Mouse (Mus musculus): ENCODE measurements around the gene Cdc25b. TPM values are rescaled to one million over a fixed set of nuclear protein-coding genes. Genes with fewer than 3 reads are reported as not detected.

Cdc25b gene
- polyA plus RNA-seq, 1 experiment from 2014 or later: 48.0 TPM

GRCm38 (mm10) chr2:131166172-131166571 is 20.6 kb upstream of the Cdc25b start:
- Histone ChIP-seq H3K36me3 (replicated peaks; ENCODE audit: control insufficient read depth, insufficient read depth, low read depth, low read length) (no peaks in the 10 kb centered on the region), H3K9ac (replicated peaks; ENCODE audit: low read length) (no peak overlapping the region), H3K4me2 (ENCODE audit: low read depth, low read length) (no peak overlapping the region), H3K27me3 (ENCODE audit: control insufficient read depth, insufficient read depth, low read length) (peaks cover 1% of the 10 kb centered on the region), H3K27ac (replicated peaks; ENCODE audit: low read depth, low read length) (no peak overlapping the region), H3K4me3 (ENCODE audit: low read depth, low read length) (no peak overlapping the region), H3K9me3 (replicated peaks; ENCODE audit: control insufficient read depth, low read length) (no peaks in the 10 kb centered on the region), H3K4me1 (ENCODE audit: control insufficient read depth, insufficient read depth, low read length) (no peaks in the 10 kb centered on the region)
- ATAC-seq (replicated peaks; ENCODE audit: insufficient number of reproducible peaks, low FRiP score, low TSS enrichment, low read depth): no peak
- no peak for DNase-seq (ENCODE audit: low spot score)
- 81% methylated on average over 2 of the region's 2 CpGs for WGBS

GRCm38 (mm10) chr2:131167984-131168383 is 18.8 kb upstream of the Cdc25b start:
- WGBS: 82% methylated on average over 6 of the region's 6 CpGs

GRCm38 (mm10) chr2:131168914-131169313 is 17.8 kb upstream of the Cdc25b start:
- no peak overlapping the region for H3K27ac ChIP-seq (replicated peaks; ENCODE audit: low read depth, low read length)
- peaks cover 25% of the 10 kb centered on the region for H3K27me3 ChIP-seq (ENCODE audit: control insufficient read depth, insufficient read depth, low read length)
- H3K36me3 ChIP-seq (replicated peaks; ENCODE audit: control insufficient read depth, insufficient read depth, low read depth, low read length): no peaks in the 10 kb centered on the region
- H3K9me3 ChIP-seq (replicated peaks; ENCODE audit: control insufficient read depth, low read length): no peaks in the 10 kb centered on the region
- H3K4me2 ChIP-seq (ENCODE audit: low read depth, low read length): no peak overlapping the region
- ATAC-seq (replicated peaks; ENCODE audit: insufficient number of reproducible peaks, low FRiP score, low TSS enrichment, low read depth) (no peak), DNase-seq (ENCODE audit: low spot score) (no peak)
- no peak overlapping the region for H3K9ac ChIP-seq (replicated peaks; ENCODE audit: low read length)
- WGBS: 55% methylated on average over 1 of the region's 1 CpGs
- H3K4me1 ChIP-seq (ENCODE audit: control insufficient read depth, insufficient read depth, low read length): no peaks in the 10 kb centered on the region; the same call in 1 of the 2 replicates
- H3K4me3 ChIP-seq (ENCODE audit: low read depth, low read length): no peak overlapping the region

More at GRCm38 (mm10) chr2:131167984-131168383, 18.8 kb upstream of the Cdc25b start:
- Histone ChIP-seq H3K4me2 (ENCODE audit: low read depth, low read length) (no peak overlapping the region), H3K27ac (replicated peaks; ENCODE audit: low read depth, low read length) (no peak overlapping the region), H3K4me1 (ENCODE audit: control insufficient read depth, insufficient read depth, low read length) (no peaks in the 10 kb centered on the region; the same call in 1 of the 2 replicates), H3K36me3 (replicated peaks; ENCODE audit: control insufficient read depth, insufficient read depth, low read depth, low read length) (no peaks in the 10 kb centered on the region), H3K27me3 (ENCODE audit: control insufficient read depth, insufficient read depth, low read length) (peaks cover 19% of the 10 kb centered on the region), H3K9me3 (replicated peaks; ENCODE audit: control insufficient read depth, low read length) (no peaks in the 10 kb centered on the region), H3K9ac (replicated peaks; ENCODE audit: low read length) (no peak overlapping the region), H3K4me3 (ENCODE audit: low read depth, low read length) (no peak overlapping the region)
- ATAC-seq (replicated peaks; ENCODE audit: insufficient number of reproducible peaks, low FRiP score, low TSS enrichment, low read depth): no peak
- DNase-seq (ENCODE audit: low spot score): no peak

- DNase-seq (ENCODE audit: low spot score): no peak
- H3K9me3 ChIP-seq (replicated peaks; ENCODE audit: control insufficient read depth, low read length): no peaks in the 10 kb centered on the region
- WGBS: 13% methylated on average over 9 of the region's 9 CpGs
- no peaks in the 10 kb centered on the region; the same call in 1 of the 2 replicates for H3K4me1 ChIP-seq (ENCODE audit: control insufficient read depth, insufficient read depth, low read length)
- no peak for ATAC-seq (replicated peaks; ENCODE audit: insufficient number of reproducible peaks, low FRiP score, low TSS enrichment, low read depth)
- peak overlapping the region; percentile 44 for H3K4me2 ChIP-seq (ENCODE audit: low read depth, low read length)
- peaks cover 25% of the 10 kb centered on the region for H3K27me3 ChIP-seq (ENCODE audit: control insufficient read depth, insufficient read depth, low read length)
- no peaks in the 10 kb centered on the region for H3K36me3 ChIP-seq (replicated peaks; ENCODE audit: control insufficient read depth, insufficient read depth, low read depth, low read length)
- H3K27ac ChIP-seq (replicated peaks; ENCODE audit: low read depth, low read length): no peak overlapping the region
- H3K9ac ChIP-seq (replicated peaks; ENCODE audit: low read length): no peak overlapping the region
- no peak overlapping the region for H3K4me3 ChIP-seq (ENCODE audit: low read depth, low read length)
These were observed 15.8 kb upstream of the Cdc25b start for GRCm38 (mm10) chr2:131170936-131171335.

- 3% methylated on average over 43 of the region's 43 CpGs for WGBS
- Histone ChIP-seq H3K4me2 (ENCODE audit: low read depth, low read length) (peak overlapping the region; percentile 44), H3K27ac (replicated peaks; ENCODE audit: low read depth, low read length) (no peak overlapping the region), H3K36me3 (replicated peaks; ENCODE audit: control insufficient read depth, insufficient read depth, low read depth, low read length) (no peaks in the 10 kb centered on the region), H3K27me3 (ENCODE audit: control insufficient read depth, insufficient read depth, low read length) (peaks cover 25% of the 10 kb centered on the region), H3K4me1 (ENCODE audit: control insufficient read depth, insufficient read depth, low read length) (no peaks in the 10 kb centered on the region; the same call in 1 of the 2 replicates), H3K4me3 (ENCODE audit: low read depth, low read length) (peak overlapping the region; percentile 20), H3K9ac (replicated peaks; ENCODE audit: low read length) (0 out of 2 replicates have a peak overlapping the region, but pooled peaks have one; percentile 11), H3K9me3 (replicated peaks; ENCODE audit: control insufficient read depth, low read length) (no peaks in the 10 kb centered on the region)
- DNase-seq (ENCODE audit: low spot score) (peak; percentile 35), ATAC-seq (replicated peaks; ENCODE audit: insufficient number of reproducible peaks, low FRiP score, low TSS enrichment, low read depth) (no peak)
These were observed 15.2 kb upstream of the Cdc25b start for GRCm38 (mm10) chr2:131171401-131172104.

GRCm38 (mm10) chr2:131172322-131172721 is 14.4 kb upstream of the Cdc25b start:
- no peak overlapping the region for H3K9ac ChIP-seq (replicated peaks; ENCODE audit: low read length)
- no peak overlapping the region for H3K27ac ChIP-seq (replicated peaks; ENCODE audit: low read depth, low read length)
- no peaks in the 10 kb centered on the region; the same call in 1 of the 2 replicates for H3K36me3 ChIP-seq (replicated peaks; ENCODE audit: control insufficient read depth, insufficient read depth, low read depth, low read length)
- no peak overlapping the region for H3K4me3 ChIP-seq (ENCODE audit: low read depth, low read length)
- 34% methylated on average over 9 of the region's 9 CpGs for WGBS
- H3K4me2 ChIP-seq (ENCODE audit: low read depth, low read length): no peak overlapping the region
- DNase-seq (ENCODE audit: low spot score): no peak
- peaks cover 25% of the 10 kb centered on the region for H3K27me3 ChIP-seq (ENCODE audit: control insufficient read depth, insufficient read depth, low read length)
- ATAC-seq (replicated peaks; ENCODE audit: insufficient number of reproducible peaks, low FRiP score, low TSS enrichment, low read depth): no peak
- H3K9me3 ChIP-seq (replicated peaks; ENCODE audit: control insufficient read depth, low read length): no peaks in the 10 kb centered on the region
- peaks cover under 1% of the 10 kb centered on the region; the same call in 1 of the 2 replicates for H3K4me1 ChIP-seq (ENCODE audit: control insufficient read depth, insufficient read depth, low read length)

GRCm38 (mm10) chr2:131174700-131175099 is 12.0 kb upstream of the Cdc25b start:
- Histone ChIP-seq H3K4me1 (ENCODE audit: control insufficient read depth, insufficient read depth, low read length) (peaks cover 6% of the 10 kb centered on the region), H3K27ac (replicated peaks; ENCODE audit: low read depth, low read length) (no peak overlapping the region), H3K9me3 (replicated peaks; ENCODE audit: control insufficient read depth, low read length) (no peaks in the 10 kb centered on the region), H3K4me2 (ENCODE audit: low read depth, low read length) (peak overlapping the region; percentile 69), H3K9ac (replicated peaks; ENCODE audit: low read length) (no peak overlapping the region), H3K4me3 (ENCODE audit: low read depth, low read length) (peak overlapping the region; percentile 31), H3K27me3 (ENCODE audit: control insufficient read depth, insufficient read depth, low read length) (peaks cover 25% of the 10 kb centered on the region), H3K36me3 (replicated peaks; ENCODE audit: control insufficient read depth, insufficient read depth, low read depth, low read length) (no peaks in the 10 kb centered on the region; the same call in 1 of the 2 replicates)
- 0 out of 2 replicates have a peak, but pooled peaks have one; percentile 21 for ATAC-seq (replicated peaks; ENCODE audit: insufficient number of reproducible peaks, low FRiP score, low TSS enrichment, low read depth)
- peak; percentile 94 for DNase-seq (ENCODE audit: low spot score)
- 5% methylated on average over 11 of the region's 11 CpGs for WGBS

GRCm38 (mm10) chr2:131175286-131175944 is 11.3 kb upstream of the Cdc25b start:
- Histone ChIP-seq H3K27ac (replicated peaks; ENCODE audit: low read depth, low read length) (no peak overlapping the region), H3K4me3 (ENCODE audit: low read depth, low read length) (no peak overlapping the region), H3K4me2 (ENCODE audit: low read depth, low read length) (no peak overlapping the region), H3K9ac (replicated peaks; ENCODE audit: low read length) (no peak overlapping the region), H3K4me1 (ENCODE audit: control insufficient read depth, insufficient read depth, low read length) (peaks cover 6% of the 10 kb centered on the region), H3K27me3 (ENCODE audit: control insufficient read depth, insufficient read depth, low read length) (peaks cover 25% of the 10 kb centered on the region), H3K36me3 (replicated peaks; ENCODE audit: control insufficient read depth, insufficient read depth, low read depth, low read length) (no peaks in the 10 kb centered on the region; the same call in 1 of the 2 replicates), H3K9me3 (replicated peaks; ENCODE audit: control insufficient read depth, low read length) (no peaks in the 10 kb centered on the region)
- WGBS: 75% methylated on average over 3 of the region's 3 CpGs
- DNase-seq (ENCODE audit: low spot score) (no peak), ATAC-seq (replicated peaks; ENCODE audit: insufficient number of reproducible peaks, low FRiP score, low TSS enrichment, low read depth) (no peak)

Measured in embryonic facial prominence, embryonic 11.5 days (tissue).